Mouse (Mus musculus) kidney, adult 2 months (tissue): ENCODE data around the gene Midn.

ENCODE experiments used
- CTCF ChIP-seq: fragments of 200-500 bp; conservative IDR thresholded peaks from 2 replicates; pipeline ENCODE4 v1.5.1; 2011; ENCODE audit warnings: low read depth, mild to moderate bottlenecking, control low read depth, low read length, moderate library complexity, mixed read lengths; ENCODE audit not compliant: insufficient read depth, insufficient read length
- POLR2A ChIP-seq: fragments of 200-500 bp; IDR thresholded peaks from one replicate; pipeline ENCODE4 v1.6.1; 2011; ENCODE audit warnings: low read depth, low read length, control low read depth

DNA sequence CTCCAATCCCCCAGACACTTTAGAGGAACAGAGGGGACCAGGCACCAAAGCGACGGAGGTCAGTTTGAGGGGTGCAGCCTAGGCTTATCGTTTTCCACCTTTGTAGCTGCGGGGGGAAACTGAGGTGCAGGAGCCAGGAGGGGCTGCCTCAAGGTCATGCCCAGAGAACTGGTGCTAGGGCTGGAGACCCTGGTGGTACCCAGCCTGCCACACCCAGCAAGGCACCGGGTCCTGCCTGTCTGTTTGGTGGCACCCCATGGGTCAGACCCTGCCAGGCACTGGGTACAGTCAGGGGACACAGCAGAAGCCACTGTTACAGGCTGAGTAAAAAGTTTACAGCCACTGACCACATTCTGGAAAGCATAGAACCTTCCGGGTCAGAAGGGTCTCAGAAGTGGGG lies 32.2 kb downstream of the Midn start:
- TF ChIP-seq CTCF (no peak), POLR2A (no peak)
